Mouse (Mus musculus): ENCODE results near the gene Sdhc. TPM values are rescaled to one million over a fixed set of nuclear protein-coding genes. Genes with fewer than 3 reads are reported as not detected.
A peak's percentile ranks its signal among the peaks of the same experiment; 100 is the strongest.

Gene Sdhc
- polyA plus RNA-seq, 1 experiment from 2014 or later: 149 TPM

GRCm38 (mm10) chr1:171111781-171112575 lies 38.4 kb downstream of the Sdhc start:
- Histone ChIP-seq H3K4me1 (replicated peaks) (peaks cover 68% of the 10 kb centered on the region), H3K36me3 (replicated peaks) (no peaks in the 10 kb centered on the region), H3K4me2 (peak overlapping the region; percentile 85), H3K9ac (peak overlapping the region; percentile 61), H3K9me3 (replicated peaks) (no peaks in the 10 kb centered on the region), H3K27ac (replicated peaks) (peak overlapping the region; percentile 88), H3K4me3 (replicated peaks) (peak overlapping the region; percentile 69), H3K27me3 (no peaks in the 10 kb centered on the region)
- peak; percentile 10 for ATAC-seq (ENCODE audit: insufficient read depth)
- WGBS (ENCODE audit: insufficient replicate concordance): 3% methylated on average over 15 of the region's 15 CpGs

DNA sequence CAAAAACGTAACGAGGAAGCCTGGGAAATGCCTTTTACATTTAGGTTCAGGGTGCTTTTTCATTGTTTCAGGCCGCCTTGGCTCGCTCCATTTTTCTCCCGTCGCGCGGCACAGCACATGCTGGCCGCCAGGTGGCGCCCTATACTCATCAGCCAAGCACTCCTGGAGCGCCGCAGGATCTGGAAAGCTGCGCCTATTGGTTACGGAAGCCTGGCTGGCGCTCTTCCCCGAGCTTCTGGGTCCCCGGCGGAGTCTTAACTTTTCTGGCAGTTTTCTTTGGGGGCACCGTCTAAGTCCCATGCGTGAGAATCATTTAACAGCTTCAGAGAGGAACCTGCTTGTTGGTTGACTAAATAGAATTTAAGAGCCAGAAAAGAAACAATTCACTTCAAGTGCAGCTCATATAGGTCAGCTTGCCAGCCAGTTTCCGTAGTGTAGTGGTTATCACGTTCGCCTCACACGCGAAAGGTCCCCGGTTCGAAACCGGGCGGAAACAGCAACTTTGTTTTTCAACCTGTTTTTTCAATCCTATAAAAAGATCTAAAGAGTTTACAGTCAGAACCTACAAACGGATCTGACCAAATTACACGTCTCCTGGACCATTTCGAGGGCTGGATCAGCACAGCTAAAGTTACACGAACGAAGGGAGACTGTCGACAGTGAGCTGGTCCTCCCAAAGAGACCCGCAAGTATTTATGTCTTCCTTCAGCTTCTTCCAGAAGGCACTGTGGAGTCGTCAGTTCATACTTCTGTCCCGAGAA lies 39.2 kb downstream of the Sdhc start:
- Histone ChIP-seq H3K4me2 (peak overlapping the region; percentile 85), H3K36me3 (replicated peaks) (no peaks in the 10 kb centered on the region), H3K27ac (replicated peaks) (peak overlapping the region; percentile 88), H3K27me3 (no peaks in the 10 kb centered on the region), H3K9ac (peak overlapping the region; percentile 61), H3K9me3 (replicated peaks) (no peaks in the 10 kb centered on the region), H3K4me1 (replicated peaks) (peaks cover 61% of the 10 kb centered on the region), H3K4me3 (replicated peaks) (peak overlapping the region; percentile 69)
- peak; percentile 85 for ATAC-seq (ENCODE audit: insufficient read depth)
- WGBS (ENCODE audit: insufficient replicate concordance): under 1% methylated on average over 38 of the region's 38 CpGs

DNA sequence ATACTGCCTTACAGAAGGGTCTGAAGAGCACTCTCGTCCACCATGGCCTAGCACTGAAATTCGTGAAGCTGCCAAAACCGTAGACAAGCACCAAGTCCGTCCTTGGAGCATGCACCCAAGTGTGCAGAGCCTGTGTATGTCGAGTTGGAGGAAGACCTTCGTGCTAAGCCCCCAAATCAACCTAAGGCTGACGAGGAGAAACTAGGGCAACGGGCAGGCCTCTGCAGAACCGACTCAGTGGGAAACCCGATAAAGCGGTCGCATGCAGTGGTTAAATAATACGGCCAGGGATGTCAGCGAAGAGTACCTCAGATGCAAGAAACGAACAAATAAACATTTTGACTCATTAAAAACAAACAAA lies 39.8 kb downstream of the Sdhc start:
- H3K4me2 ChIP-seq: peak overlapping the region; percentile 85
- no peaks in the 10 kb centered on the region for H3K9me3 ChIP-seq (replicated peaks)
- peaks cover 55% of the 10 kb centered on the region for H3K4me1 ChIP-seq (replicated peaks)
- H3K36me3 ChIP-seq (replicated peaks): no peaks in the 10 kb centered on the region
- WGBS (ENCODE audit: insufficient replicate concordance): 24% methylated on average over 15 of the region's 15 CpGs
- ATAC-seq (ENCODE audit: insufficient read depth): no peak
- no peaks in the 10 kb centered on the region for H3K27me3 ChIP-seq
- H3K27ac ChIP-seq (replicated peaks): 0 out of 2 replicates have a peak overlapping the region, but pooled peaks have one; percentile 14
- H3K4me3 ChIP-seq (replicated peaks): peak overlapping the region; percentile 69
- peak overlapping the region; percentile 58; the same call in 1 of the 2 replicates for H3K9ac ChIP-seq

DNA sequence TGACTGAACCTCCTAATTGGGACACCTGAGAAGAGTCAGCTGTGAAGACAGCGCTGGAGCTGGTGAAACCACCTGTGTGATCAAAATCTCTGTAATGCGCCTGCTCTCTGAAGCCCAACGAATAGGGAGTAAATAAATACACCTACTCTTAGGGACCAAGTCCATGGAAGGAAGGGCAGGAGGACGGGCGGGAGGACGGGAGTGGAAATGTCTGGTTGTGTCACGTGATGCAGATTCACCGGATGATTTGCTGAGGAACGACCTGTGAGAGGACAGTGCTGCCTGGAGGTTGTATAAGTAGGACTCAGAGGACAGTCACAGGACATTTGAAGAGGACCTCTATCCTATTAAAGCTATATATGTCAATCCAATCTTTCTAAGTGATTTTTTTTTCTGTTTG lies 40.8 kb downstream of the Sdhc start:
- no peak overlapping the region for H3K4me2 ChIP-seq
- peaks cover 46% of the 10 kb centered on the region for H3K4me1 ChIP-seq (replicated peaks)
- H3K9me3 ChIP-seq (replicated peaks): no peaks in the 10 kb centered on the region
- no peak overlapping the region for H3K9ac ChIP-seq
- H3K36me3 ChIP-seq (replicated peaks): no peaks in the 10 kb centered on the region
- H3K27ac ChIP-seq (replicated peaks): no peak overlapping the region
- no peaks in the 10 kb centered on the region for H3K27me3 ChIP-seq
- no peak overlapping the region for H3K4me3 ChIP-seq (replicated peaks)
- 43% methylated on average over 9 of the region's 9 CpGs for WGBS (ENCODE audit: insufficient replicate concordance)
- ATAC-seq (ENCODE audit: insufficient read depth): no peak; the same call in 1 of the 2 replicates

DNA sequence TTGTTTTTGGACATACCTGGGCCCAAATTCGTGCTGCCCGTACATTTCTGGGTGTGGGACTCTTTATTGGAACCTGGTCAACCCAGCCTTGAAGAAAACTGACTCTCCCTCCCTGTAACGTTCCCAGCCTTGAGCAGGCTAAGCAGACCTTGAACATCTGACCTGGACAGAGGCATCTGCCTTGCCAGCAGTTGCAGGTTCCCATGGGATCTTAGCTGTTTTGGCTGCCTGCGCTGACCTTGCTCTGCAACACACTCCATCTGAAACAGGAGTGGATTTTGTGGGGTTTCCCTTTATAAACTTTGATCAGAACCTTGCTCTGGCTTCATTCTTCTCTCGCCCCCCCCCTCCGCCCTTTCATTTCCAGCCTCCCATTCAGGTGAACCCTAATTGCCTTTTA lies 45.2 kb downstream of the Sdhc start:
- no peak overlapping the region for H3K27ac ChIP-seq (replicated peaks)
- no peak overlapping the region for H3K9ac ChIP-seq
- no peaks in the 10 kb centered on the region for H3K36me3 ChIP-seq (replicated peaks)
- H3K4me3 ChIP-seq (replicated peaks): no peak overlapping the region
- H3K4me2 ChIP-seq: no peak overlapping the region
- WGBS (ENCODE audit: insufficient replicate concordance): 71% methylated on average over 6 of the region's 6 CpGs
- ATAC-seq (ENCODE audit: insufficient read depth): no peak
- H3K27me3 ChIP-seq: no peaks in the 10 kb centered on the region
- H3K4me1 ChIP-seq (replicated peaks): peaks cover 40% of the 10 kb centered on the region
- H3K9me3 ChIP-seq (replicated peaks): no peaks in the 10 kb centered on the region

DNA sequence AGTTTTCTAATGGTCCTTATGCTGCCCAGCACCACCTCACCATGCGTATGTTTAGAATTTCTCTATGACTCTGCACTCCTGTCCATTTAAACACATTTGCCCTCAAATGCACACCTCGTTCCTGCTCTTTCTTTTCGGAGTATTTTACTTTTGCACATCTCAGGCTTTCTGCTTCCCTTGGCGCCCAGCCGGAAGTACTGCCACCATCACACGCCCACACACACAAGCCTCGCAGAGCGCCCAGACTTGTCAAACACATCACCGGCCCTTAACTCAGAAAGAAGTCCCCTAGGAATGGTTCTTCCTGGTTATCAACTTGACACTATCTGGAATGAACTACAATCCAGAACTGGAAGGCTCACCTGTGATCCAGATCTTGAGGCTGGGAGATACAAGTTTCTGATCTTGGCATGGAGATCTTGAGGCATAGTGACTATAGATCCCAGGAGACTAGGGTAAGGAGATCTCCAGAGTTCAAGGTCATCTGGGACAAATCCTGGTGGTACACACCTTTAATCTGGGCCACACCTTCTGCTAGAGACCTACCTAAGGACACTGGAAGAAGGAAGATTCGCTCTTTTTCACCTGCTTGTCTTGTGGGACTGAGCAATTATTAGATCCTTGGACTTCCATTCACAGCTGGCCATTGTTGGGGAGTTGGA lies 47.1 kb downstream of the Sdhc start:
- Histone ChIP-seq H3K27ac (replicated peaks) (peak overlapping the region; percentile 9), H3K9ac (no peak overlapping the region; the same call in 1 of the 2 replicates)
- ATAC-seq (ENCODE audit: insufficient read depth): peak; percentile 9

DNA sequence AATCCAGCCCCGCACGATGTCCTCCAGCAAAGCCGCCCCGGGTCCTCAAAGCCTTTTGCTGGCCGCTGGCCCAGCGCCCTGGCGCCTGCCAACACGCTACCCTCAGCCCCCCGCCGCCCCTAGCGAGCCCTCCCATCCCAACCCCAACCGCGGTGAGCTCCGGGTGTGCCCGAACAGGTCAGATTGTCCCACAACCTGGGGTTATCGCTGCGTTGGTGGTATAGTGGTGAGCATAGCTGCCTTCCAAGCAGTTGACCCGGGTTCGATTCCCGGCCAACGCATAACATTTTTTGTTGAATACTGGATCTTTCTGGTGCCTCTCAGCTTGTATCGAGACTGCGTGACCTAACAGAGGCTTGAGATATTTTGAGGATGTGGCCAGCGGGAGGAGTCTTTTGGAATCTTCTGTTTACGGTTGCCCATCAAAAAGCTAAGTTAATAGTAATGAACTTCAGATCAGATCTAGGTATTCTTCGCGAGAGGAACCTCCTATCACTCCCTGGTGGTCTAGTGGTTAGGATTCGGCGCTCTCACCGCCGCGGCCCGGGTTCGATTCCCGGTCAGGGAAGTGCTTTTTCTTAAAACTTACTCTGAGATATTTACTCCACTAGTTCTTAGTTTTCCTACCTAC lies 47.7 kb downstream of the Sdhc start:
- WGBS (ENCODE audit: insufficient replicate concordance): under 1% methylated on average over 35 of the region's 35 CpGs
- Histone ChIP-seq H3K4me2 (peak overlapping the region; percentile 94), H3K9me3 (replicated peaks) (no peaks in the 10 kb centered on the region), H3K4me3 (replicated peaks) (peak overlapping the region; percentile 73), H3K27me3 (no peaks in the 10 kb centered on the region), H3K27ac (replicated peaks) (peak overlapping the region; percentile 76), H3K9ac (peak overlapping the region; percentile 67), H3K4me1 (replicated peaks) (peaks cover 45% of the 10 kb centered on the region), H3K36me3 (replicated peaks) (no peaks in the 10 kb centered on the region)
- peak; percentile 80 for ATAC-seq (ENCODE audit: insufficient read depth)

More for the DNA sequence above, 47.1 kb downstream of the Sdhc start:
- Histone ChIP-seq H3K36me3 (replicated peaks) (no peaks in the 10 kb centered on the region), H3K4me3 (replicated peaks) (peak overlapping the region; percentile 73), H3K9me3 (replicated peaks) (no peaks in the 10 kb centered on the region), H3K27me3 (no peaks in the 10 kb centered on the region), H3K4me1 (replicated peaks) (peaks cover 39% of the 10 kb centered on the region), H3K4me2 (peak overlapping the region; percentile 94)
- 8% methylated on average over 10 of the region's 10 CpGs for WGBS (ENCODE audit: insufficient replicate concordance)

GRCm38 (mm10) chr1:171101733-171102546 lies 48.5 kb downstream of the Sdhc start:
- no peaks in the 10 kb centered on the region for H3K36me3 ChIP-seq (replicated peaks)
- peaks cover 52% of the 10 kb centered on the region for H3K4me1 ChIP-seq (replicated peaks)
- H3K9me3 ChIP-seq (replicated peaks): no peaks in the 10 kb centered on the region
- H3K27ac ChIP-seq (replicated peaks): peak overlapping the region; percentile 76
- H3K27me3 ChIP-seq: no peaks in the 10 kb centered on the region
- peak; percentile 77 for ATAC-seq (ENCODE audit: insufficient read depth)
- peak overlapping the region; percentile 73 for H3K4me3 ChIP-seq (replicated peaks)
- peak overlapping the region; percentile 94 for H3K4me2 ChIP-seq
- peak overlapping the region; percentile 67 for H3K9ac ChIP-seq
- under 1% methylated on average over 40 of the region's 40 CpGs for WGBS (ENCODE audit: insufficient replicate concordance)

DNA sequence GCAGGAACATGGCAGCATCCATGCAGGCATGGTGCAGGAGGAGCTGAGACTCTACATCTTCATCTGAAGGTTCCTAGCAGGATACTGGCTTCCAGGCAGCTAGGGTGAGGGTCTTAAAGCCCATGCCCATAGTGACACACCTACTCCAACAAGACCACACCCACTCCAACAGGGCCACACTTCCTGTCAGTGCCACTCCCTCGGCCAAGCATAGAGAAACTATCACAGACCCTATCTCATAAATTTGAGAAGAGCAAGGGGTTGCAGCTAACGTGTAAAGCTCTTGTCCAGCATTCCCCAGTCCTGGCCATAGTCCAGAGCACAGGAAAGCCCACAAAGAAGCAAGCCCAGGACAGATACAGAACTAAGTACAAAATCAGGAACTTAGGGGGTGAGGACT lies 49.4 kb downstream of the Sdhc start:
- Histone ChIP-seq H3K27me3 (no peaks in the 10 kb centered on the region), H3K4me2 (peak overlapping the region; percentile 94), H3K36me3 (replicated peaks) (no peaks in the 10 kb centered on the region), H3K9me3 (replicated peaks) (no peaks in the 10 kb centered on the region), H3K4me1 (replicated peaks) (peaks cover 61% of the 10 kb centered on the region), H3K27ac (replicated peaks) (no peak overlapping the region), H3K9ac (no peak overlapping the region), H3K4me3 (replicated peaks) (0 out of 2 replicates have a peak overlapping the region, but pooled peaks have one; percentile 5)
- no peak for ATAC-seq (ENCODE audit: insufficient read depth)
- WGBS (ENCODE audit: insufficient replicate concordance): 32% methylated on average over 2 of the region's 2 CpGs

DNA sequence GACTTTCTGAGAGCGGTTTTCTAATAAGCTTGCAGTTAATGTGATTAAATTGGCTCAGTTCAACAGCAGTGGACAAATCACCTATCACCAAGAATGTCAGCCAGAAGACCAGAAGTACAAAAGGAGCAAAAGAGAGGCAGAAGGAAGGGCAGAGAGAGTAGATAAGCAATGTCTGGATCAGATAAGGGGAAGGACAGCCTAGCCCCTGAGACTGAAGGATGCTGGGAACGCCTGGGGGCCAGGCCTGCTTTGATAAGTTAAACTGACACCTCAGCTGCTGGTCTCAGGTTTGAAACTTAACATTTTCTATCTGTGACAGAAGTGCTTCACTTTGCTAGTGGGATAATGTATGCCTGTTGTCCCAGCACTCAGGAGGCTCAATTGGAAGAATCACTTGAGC lies 52.8 kb downstream of the Sdhc start:
- no peaks in the 10 kb centered on the region for H3K27me3 ChIP-seq
- no peaks in the 10 kb centered on the region for H3K36me3 ChIP-seq (replicated peaks)
- H3K27ac ChIP-seq (replicated peaks): no peak overlapping the region
- 0 out of 2 replicates have a peak, but pooled peaks have one; percentile 4 for ATAC-seq (ENCODE audit: insufficient read depth)
- H3K9me3 ChIP-seq (replicated peaks): no peaks in the 10 kb centered on the region
- no peak overlapping the region for H3K4me3 ChIP-seq (replicated peaks)
- 17% methylated on average over 2 of the region's 2 CpGs for WGBS (ENCODE audit: insufficient replicate concordance)
- 0 out of 2 replicates have a peak overlapping the region, but pooled peaks have one; percentile 5 for H3K4me2 ChIP-seq
- H3K9ac ChIP-seq: no peak overlapping the region
- peaks cover 62% of the 10 kb centered on the region for H3K4me1 ChIP-seq (replicated peaks)

Data from liver, embryonic 15.5 days (tissue).